Mouse (Mus musculus) hindbrain, embryonic 16.5 days (tissue): ENCODE measurements around the gene Lepr. TPM values are rescaled to one million over a fixed set of nuclear protein-coding genes. Genes with fewer than 3 reads are reported as not detected.

Experiments used
- ATAC-seq: fragments of 200-750 bp; cut with Nextera tagmentation; 2 replicates; pipeline ENCODE4 v1.8.0; 2017; ENCODE audit warnings: moderate TSS enrichment, moderate library complexity
- H3K27ac ChIP-seq: fragments of 300-500 bp; sonication (generic); 2 replicates; pipeline ENCODE4 v1.5.1; 2014; ENCODE audit warnings: low read depth, mild to moderate bottlenecking, control low read depth, low read length, moderate library complexity
- H3K27me3 ChIP-seq: fragments of 300-500 bp; sonication (generic); replicated peaks from 2 replicates; pipeline ENCODE4 v1.6.1; 2014; ENCODE audit warnings: low read length; ENCODE audit not compliant: control insufficient read depth, insufficient read depth
- H3K36me3 ChIP-seq: fragments of 300-500 bp; sonication (generic); 2 replicates; pipeline ENCODE4 v1.6.1; 2014; ENCODE audit warnings: mild to moderate bottlenecking, low read length, moderate library complexity, mixed read lengths; ENCODE audit not compliant: control insufficient read depth, insufficient read depth
- H3K4me1 ChIP-seq: fragments of 300-500 bp; sonication (generic); 2 replicates; pipeline ENCODE4 v1.6.1; 2014; ENCODE audit warnings: low read depth, low read length; ENCODE audit not compliant: control insufficient read depth, insufficient read depth
- H3K4me2 ChIP-seq: fragments of 300-500 bp; sonication (generic); 2 replicates; pipeline ENCODE4 v1.6.1; 2014; ENCODE audit warnings: mild to moderate bottlenecking, low read length, control low read depth, moderate library complexity
- H3K4me3 ChIP-seq: fragments of 300-500 bp; sonication (generic); 2 replicates; pipeline ENCODE4 v1.5.1; 2014; ENCODE audit warnings: mild to moderate bottlenecking, low read length, control low read depth, moderate library complexity
- H3K9ac ChIP-seq: fragments of 300-500 bp; sonication (generic); 2 replicates; pipeline ENCODE4 v1.6.1; 2014; ENCODE audit warnings: low read depth, mild to moderate bottlenecking, control low read depth, low read length, moderate library complexity
- H3K9me3 ChIP-seq: fragments of 300-500 bp; sonication (generic); 2 replicates; pipeline ENCODE4 v1.6.1; 2014; ENCODE audit warnings: mild to moderate bottlenecking, low read length, moderate library complexity; ENCODE audit not compliant: control insufficient read depth
- WGBS: fragments of 180-500 bp; shearing (Covaris S2); extraction: QIAGEN DNeasy Blood & Tissue Kit; methylation state at CpG from one replicate; pipeline ENCODE4 v1.1.7; 2014; 5-methylcytosine and 5-hydroxymethylcytosine counted together
- polyA plus RNA-seq: library from polyadenylated mRNA; unstranded; fragments of >200 nt; fragmentation: Nextera tagmentation; extraction: Ambion mirVana; gene quantifications from 2 replicates; pipeline ENCODE4 v1.2.1, GENCODE M21; 2015

Lepr gene
- polyA plus RNA-seq, 1 experiment from 2014 or later = 4.1 TPM

DNA sequence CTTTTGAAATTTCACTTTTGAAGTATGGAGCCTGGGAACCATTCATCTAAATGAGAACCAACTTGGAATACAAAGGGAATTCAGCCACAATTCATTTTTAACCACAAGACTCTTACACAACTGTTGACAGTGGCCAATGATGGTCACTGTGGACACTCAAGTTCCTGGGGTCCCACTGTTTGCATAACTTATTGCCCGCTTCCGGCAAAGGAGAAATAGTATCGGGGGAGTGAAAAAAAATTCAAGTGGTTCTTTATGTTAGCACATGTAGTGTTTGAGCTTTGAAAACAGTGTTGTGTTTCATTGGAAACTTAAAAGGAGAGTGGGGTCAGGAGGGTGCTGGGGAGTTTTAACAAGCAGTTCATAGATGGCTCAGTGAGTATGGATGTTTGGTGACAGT is 9.3 kb upstream of the Lepr start:
- H3K27me3 ChIP-seq = no peaks in the 10 kb centered on the region
- H3K27ac ChIP-seq = no peak overlapping the region
- no peak overlapping the region for H3K4me3 ChIP-seq
- no peaks in the 10 kb centered on the region for H3K4me1 ChIP-seq
- no peaks in the 10 kb centered on the region for H3K9me3 ChIP-seq
- WGBS = 88% methylated on average over 3 of the region's 3 CpGs
- ATAC-seq = no peak
- H3K9ac ChIP-seq = no peak overlapping the region
- no peaks in the 10 kb centered on the region for H3K36me3 ChIP-seq
- no peak overlapping the region for H3K4me2 ChIP-seq

DNA sequence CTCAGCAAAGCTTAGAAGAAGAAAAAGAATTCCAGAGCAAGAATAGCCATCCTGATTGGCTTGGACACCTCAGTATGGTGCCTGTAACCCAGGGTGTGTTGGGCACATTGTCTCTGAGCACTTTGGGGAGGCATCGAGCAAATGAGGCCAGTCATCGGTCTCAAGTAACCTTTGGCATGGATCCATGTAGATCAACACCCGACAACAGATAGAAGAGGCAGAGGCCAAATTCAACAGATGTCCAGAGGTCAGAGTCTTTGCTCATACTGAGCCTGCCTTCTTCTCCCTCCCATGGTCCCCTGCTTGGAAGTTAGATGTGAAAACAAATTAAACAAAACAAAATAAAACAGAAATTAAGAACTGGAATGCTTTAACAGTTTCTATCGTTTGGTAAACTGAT is 6.8 kb upstream of the Lepr start:
- Histone ChIP-seq H3K4me3 (no peak overlapping the region), H3K36me3 (no peaks in the 10 kb centered on the region), H3K27ac (no peak overlapping the region), H3K4me2 (no peak overlapping the region), H3K9me3 (no peaks in the 10 kb centered on the region), H3K4me1 (no peaks in the 10 kb centered on the region), H3K27me3 (no peaks in the 10 kb centered on the region), H3K9ac (no peak overlapping the region)
- ATAC-seq = no peak
- 68% methylated on average over 4 of the region's 4 CpGs for WGBS

DNA sequence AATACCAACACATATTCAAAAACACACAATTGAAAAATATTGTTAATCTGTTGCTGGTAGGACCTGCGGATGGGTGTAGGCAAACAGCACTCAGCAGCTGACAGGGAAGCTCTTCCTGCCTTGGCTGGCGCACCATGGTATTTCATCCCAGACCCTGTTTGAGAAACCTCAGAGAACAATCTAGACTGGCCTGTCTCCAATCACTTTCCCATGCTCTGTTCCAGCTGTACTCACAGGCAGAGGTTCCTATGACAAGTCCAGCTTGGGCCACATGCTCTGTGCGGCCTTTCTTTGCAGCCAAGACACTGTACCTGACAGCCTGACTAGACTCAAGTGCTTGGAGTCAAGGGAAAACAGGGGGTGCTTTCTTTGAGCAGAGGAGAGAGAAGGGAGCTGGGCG is 6.1 kb upstream of the Lepr start:
- Histone ChIP-seq H3K9me3 (no peaks in the 10 kb centered on the region), H3K4me1 (no peaks in the 10 kb centered on the region), H3K4me3 (no peak overlapping the region), H3K27ac (no peak overlapping the region), H3K9ac (no peak overlapping the region), H3K36me3 (no peaks in the 10 kb centered on the region), H3K27me3 (no peaks in the 10 kb centered on the region), H3K4me2 (no peak overlapping the region)
- no peak for ATAC-seq
- WGBS = 94% methylated on average over 4 of the region's 4 CpGs

DNA sequence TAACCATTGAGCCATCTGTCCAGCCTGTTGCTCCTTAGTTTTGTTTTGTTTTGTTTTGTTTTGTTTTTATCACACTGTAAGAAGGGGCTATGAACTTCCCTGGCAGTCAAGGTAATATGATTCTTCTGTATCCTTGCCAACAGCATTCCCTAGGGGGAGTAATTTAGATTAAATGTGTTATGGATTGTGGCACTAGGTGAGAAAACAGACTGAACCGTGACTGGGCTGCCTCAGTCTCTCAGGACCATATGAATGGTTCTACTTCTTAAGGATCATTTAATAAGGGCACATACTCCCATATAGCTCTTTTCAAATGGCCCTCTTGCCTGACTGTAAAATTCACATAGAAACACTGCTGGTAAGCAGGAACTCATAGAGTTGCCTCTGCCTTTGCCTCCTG is 4.6 kb upstream of the Lepr start:
- 23% methylated on average over 1 of the region's 1 CpGs for WGBS
- Histone ChIP-seq H3K36me3 (no peaks in the 10 kb centered on the region), H3K4me1 (peaks cover 5% of the 10 kb centered on the region; the same call in 1 of the 2 replicates)

DNA sequence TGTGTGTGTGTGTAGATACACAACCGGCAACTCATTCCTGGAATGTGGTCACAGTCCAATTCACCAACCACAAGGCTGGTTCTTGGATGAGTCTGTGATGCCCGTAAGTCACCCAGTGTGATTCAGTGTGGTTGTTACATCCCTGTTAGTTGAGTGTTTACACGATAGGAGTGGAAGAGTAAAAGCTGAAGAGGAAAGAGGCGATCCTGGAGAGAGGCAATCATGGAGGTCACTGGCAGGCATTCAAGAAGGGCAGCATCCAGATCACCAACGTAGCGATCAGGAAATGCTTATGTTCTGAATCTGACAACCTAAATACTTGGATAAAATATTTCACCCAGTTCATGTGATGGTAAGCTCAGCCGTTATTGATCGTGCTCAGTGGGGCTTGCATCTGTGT is 1.9 kb upstream of the Lepr start:
- Histone ChIP-seq H3K4me2 (no peak overlapping the region), H3K4me1 (peaks cover 5% of the 10 kb centered on the region; the same call in 1 of the 2 replicates), H3K9me3 (no peaks in the 10 kb centered on the region), H3K27me3 (peaks cover 6% of the 10 kb centered on the region), H3K36me3 (no peaks in the 10 kb centered on the region), H3K9ac (no peak overlapping the region), H3K27ac (no peak overlapping the region), H3K4me3 (no peak overlapping the region)
- no peak for ATAC-seq
- WGBS = 87% methylated on average over 8 of the region's 8 CpGs

More for the DNA sequence above, 4.6 kb upstream of the Lepr start:
- Histone ChIP-seq H3K9ac (no peak overlapping the region), H3K27me3 (peaks cover 6% of the 10 kb centered on the region), H3K4me2 (no peak overlapping the region), H3K4me3 (no peak overlapping the region), H3K27ac (no peak overlapping the region), H3K9me3 (no peaks in the 10 kb centered on the region)
- no peak for ATAC-seq

DNA sequence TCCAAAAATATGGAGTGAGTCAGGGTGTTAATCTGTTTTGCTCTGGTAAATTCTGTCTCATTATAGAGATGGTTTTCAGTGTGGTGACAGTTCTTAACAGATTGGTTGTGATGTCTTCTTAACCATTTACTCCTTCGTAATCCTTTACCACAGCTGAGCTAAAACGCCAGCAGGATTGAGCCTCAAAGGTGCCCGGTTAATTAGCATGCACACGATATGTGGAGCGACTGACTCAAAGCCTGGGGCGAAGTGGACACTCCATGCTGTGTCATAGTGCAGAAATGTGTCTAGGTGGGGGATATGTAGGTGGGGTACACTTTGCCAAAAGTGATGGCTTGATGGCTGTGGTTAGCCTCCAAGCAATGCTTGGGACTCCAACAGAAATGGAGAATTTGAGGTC is 1.4 kb upstream of the Lepr start:
- Histone ChIP-seq H3K27ac (no peak overlapping the region), H3K9me3 (no peaks in the 10 kb centered on the region), H3K4me3 (no peak overlapping the region), H3K27me3 (peaks cover 6% of the 10 kb centered on the region), H3K4me1 (peaks cover 5% of the 10 kb centered on the region; the same call in 1 of the 2 replicates), H3K36me3 (no peaks in the 10 kb centered on the region), H3K9ac (no peak overlapping the region), H3K4me2 (no peak overlapping the region)
- ATAC-seq = no peak
- 75% methylated on average over 6 of the region's 6 CpGs for WGBS

DNA sequence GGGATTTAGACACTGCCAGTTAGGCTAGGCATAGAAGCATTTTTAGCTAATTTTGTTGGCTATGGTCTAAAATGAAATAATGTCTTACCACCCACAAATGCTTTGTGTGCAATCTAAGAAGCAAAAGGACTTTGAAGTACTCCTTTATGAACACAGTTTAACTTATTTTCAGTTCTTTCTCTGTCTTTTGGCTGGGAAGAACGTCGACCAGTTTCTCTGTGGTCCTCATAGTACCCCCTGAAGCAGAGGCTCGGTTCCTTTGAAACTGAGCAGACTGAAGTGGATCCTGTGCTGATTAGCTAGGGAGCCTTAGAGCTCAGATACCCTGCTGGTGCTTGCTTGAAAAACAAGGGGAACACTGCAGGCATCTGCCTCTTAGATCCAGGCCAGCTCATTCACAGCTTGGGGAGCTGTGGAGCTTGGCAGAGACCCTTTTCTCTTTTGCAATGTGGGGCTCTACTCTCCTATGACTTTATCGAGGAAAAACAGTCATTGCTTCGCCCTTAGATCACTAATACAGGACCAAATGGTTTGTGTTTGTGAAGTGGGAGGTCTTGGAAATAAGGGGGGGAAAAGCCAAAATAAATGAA is 1.9 kb downstream of the Lepr start:
- no peak overlapping the region for H3K4me3 ChIP-seq
- H3K4me1 ChIP-seq = peaks cover 5% of the 10 kb centered on the region; the same call in 1 of the 2 replicates
- no peak overlapping the region for H3K4me2 ChIP-seq
- H3K36me3 ChIP-seq = no peaks in the 10 kb centered on the region
- H3K27ac ChIP-seq = no peak overlapping the region
- H3K27me3 ChIP-seq = peaks cover 6% of the 10 kb centered on the region
- H3K9me3 ChIP-seq = no peaks in the 10 kb centered on the region
- 6% methylated on average over 5 of the region's 5 CpGs for WGBS
- H3K9ac ChIP-seq = no peak overlapping the region
- ATAC-seq = no peak

DNA sequence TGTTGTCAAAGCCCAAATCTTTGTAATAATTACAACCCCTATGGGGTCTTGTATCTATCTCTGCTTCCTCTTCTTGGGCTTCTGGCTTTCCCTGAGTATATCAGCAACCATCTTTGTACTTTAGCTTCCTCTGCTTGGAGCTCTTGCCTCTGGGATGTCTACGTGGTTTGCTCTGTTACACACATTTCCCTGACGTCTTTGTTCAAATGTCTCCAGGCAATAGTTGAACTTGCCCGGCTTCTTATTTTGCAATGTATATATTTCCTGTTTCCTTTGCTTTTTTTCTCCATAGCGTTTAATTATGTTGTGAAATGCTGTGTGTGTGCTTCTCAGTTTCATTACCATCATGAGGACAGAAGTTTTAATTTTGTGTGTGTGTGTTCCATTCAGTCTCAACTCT is 4.5 kb downstream of the Lepr start:
- Histone ChIP-seq H3K9ac (no peak overlapping the region), H3K4me2 (no peak overlapping the region), H3K36me3 (no peaks in the 10 kb centered on the region), H3K9me3 (no peaks in the 10 kb centered on the region), H3K27ac (no peak overlapping the region), H3K27me3 (peaks cover 3% of the 10 kb centered on the region; the same call in 1 of the 2 replicates), H3K4me3 (no peak overlapping the region), H3K4me1 (peaks cover 5% of the 10 kb centered on the region; the same call in 1 of the 2 replicates)
- 85% methylated on average over 4 of the region's 4 CpGs for whole genome bisulfite sequencing
- ATAC-seq = no peak

DNA sequence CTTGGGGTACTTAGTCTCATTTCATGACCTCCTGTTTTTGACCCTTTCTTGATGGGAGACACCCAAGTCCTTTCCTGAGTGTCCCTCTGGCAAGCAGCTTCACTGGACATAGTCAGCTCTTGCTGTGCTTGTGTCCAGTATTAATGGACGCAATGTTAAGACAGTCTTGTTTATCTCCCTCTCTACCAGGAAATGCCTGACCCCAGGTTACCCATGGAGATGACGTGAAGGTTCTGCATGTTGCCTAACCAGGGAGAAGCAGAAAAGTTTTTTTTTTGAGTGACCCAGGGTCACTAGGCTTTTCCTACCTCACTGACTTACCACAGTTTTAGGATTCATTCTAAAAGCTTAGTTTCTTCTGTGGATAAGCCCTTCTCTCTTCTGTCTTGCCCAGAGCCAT is 24.8 kb downstream of the Lepr start:
- ATAC-seq = no peak
- H3K4me1 ChIP-seq = no peaks in the 10 kb centered on the region
- no peak overlapping the region for H3K4me2 ChIP-seq
- H3K9me3 ChIP-seq = no peaks in the 10 kb centered on the region
- H3K4me3 ChIP-seq = no peak overlapping the region
- no peaks in the 10 kb centered on the region for H3K36me3 ChIP-seq
- no peak overlapping the region for H3K27ac ChIP-seq
- H3K27me3 ChIP-seq = no peaks in the 10 kb centered on the region
- WGBS = 92% methylated on average over 2 of the region's 2 CpGs
- H3K9ac ChIP-seq = no peak overlapping the region

DNA sequence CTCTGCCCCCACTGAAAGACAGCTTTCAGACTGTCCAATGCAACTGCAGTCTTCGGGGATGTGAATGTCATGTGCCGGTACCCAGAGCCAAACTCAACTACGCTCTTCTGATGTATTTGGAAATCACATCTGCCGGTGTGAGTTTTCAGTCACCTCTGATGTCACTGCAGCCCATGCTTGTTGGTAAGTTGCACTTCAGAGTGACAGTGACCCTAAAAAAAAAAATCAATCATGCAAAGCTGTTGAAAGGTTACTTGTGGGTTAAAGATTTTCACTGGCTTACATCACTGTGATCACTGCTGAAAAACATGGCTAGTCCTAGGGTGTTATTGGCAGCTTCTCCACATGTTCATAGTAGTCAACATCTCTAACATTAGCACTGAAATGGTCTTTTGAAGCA is 28.3 kb downstream of the Lepr start:
- no peaks in the 10 kb centered on the region for H3K4me1 ChIP-seq
- H3K4me3 ChIP-seq = no peak overlapping the region
- 91% methylated on average over 4 of the region's 4 CpGs for WGBS
- H3K27me3 ChIP-seq = no peaks in the 10 kb centered on the region
- H3K9me3 ChIP-seq = no peaks in the 10 kb centered on the region
- no peak for ATAC-seq
- H3K9ac ChIP-seq = no peak overlapping the region
- H3K4me2 ChIP-seq = no peak overlapping the region
- no peak overlapping the region for H3K27ac ChIP-seq
- H3K36me3 ChIP-seq = no peaks in the 10 kb centered on the region
